Mouse (Mus musculus): ENCODE measurements at regions not wholly inside any gene's neighbourhood (a gene's known extent, or its start where the extent isn't known, plus 50 kb on each side); places are given as distances from the start of the nearest gene placed in this dataset.

DNA sequence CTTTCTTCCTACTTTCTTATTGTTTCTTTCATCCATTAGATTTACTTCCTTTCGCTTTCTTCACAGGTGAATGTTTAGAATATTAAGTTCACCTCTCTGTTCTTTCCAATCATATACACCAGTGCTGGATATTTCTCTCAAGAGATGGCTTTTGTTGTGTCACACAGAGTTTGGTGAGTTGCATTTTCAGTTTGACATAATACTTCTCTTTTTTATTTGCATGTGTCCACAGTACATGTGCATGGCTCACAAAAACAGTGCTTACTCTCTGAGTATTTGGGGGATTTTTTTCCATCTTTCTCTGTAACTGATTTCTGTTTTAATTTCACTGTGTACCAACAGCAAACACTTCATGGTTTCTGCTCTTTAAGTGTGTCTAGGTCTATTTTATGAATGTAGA is 274.5 kb upstream of the Erbb4 start:
- Histone ChIP-seq H3K27ac (ENCODE audit: low read depth, low read length) (no peak overlapping the region), H3K9ac (replicated peaks; ENCODE audit: low read depth, low read length) (no peak overlapping the region), H3K4me2 (ENCODE audit: low read depth, low read length) (no peak overlapping the region), H3K4me3 (ENCODE audit: low read depth, low read length) (no peak overlapping the region), H3K27me3 (ENCODE audit: control insufficient read depth, insufficient read depth, low read length) (no peaks in the 10 kb centered on the region), H3K36me3 (ENCODE audit: control insufficient read depth, insufficient read depth, low read length) (no peaks in the 10 kb centered on the region), H3K9me3 (ENCODE audit: control insufficient read depth, low read length) (no peaks in the 10 kb centered on the region), H3K4me1 (ENCODE audit: control insufficient read depth, insufficient read depth, low read length) (no peaks in the 10 kb centered on the region)
- WGBS = 93% methylated on average over 1 of the region's 1 CpGs
- no peak for ATAC-seq (ENCODE audit: low read depth)

DNA sequence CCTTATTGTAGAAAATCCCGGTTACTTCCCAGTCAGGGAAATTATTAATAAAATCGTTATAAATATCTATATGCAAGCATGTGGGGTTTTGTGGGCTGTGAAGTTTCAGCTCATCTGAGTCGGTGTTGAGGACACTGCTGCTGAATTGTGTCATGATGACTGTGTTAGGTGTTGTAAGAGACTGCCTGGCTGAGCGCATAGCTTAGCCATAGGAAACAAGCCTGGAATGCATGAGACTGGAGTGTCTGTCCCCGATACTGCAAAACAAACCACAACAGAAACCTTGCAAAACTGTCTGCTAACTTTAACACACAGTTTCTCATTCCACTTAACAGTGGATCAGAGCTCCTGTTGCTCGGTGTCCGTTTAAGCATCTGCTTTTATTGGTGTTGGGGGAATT is 271.9 kb upstream of the Erbb4 start:
- Histone ChIP-seq H3K9ac (replicated peaks; ENCODE audit: low read depth, low read length) (no peak overlapping the region), H3K36me3 (ENCODE audit: control insufficient read depth, insufficient read depth, low read length) (no peaks in the 10 kb centered on the region), H3K4me3 (ENCODE audit: low read depth, low read length) (no peak overlapping the region), H3K4me1 (ENCODE audit: control insufficient read depth, insufficient read depth, low read length) (no peaks in the 10 kb centered on the region), H3K27me3 (ENCODE audit: control insufficient read depth, insufficient read depth, low read length) (no peaks in the 10 kb centered on the region), H3K27ac (ENCODE audit: low read depth, low read length) (no peak overlapping the region), H3K4me2 (ENCODE audit: low read depth, low read length) (no peak overlapping the region), H3K9me3 (ENCODE audit: control insufficient read depth, low read length) (no peaks in the 10 kb centered on the region)
- no peak for ATAC-seq (ENCODE audit: low read depth)
- WGBS = 93% methylated on average over 7 of the region's 7 CpGs

DNA sequence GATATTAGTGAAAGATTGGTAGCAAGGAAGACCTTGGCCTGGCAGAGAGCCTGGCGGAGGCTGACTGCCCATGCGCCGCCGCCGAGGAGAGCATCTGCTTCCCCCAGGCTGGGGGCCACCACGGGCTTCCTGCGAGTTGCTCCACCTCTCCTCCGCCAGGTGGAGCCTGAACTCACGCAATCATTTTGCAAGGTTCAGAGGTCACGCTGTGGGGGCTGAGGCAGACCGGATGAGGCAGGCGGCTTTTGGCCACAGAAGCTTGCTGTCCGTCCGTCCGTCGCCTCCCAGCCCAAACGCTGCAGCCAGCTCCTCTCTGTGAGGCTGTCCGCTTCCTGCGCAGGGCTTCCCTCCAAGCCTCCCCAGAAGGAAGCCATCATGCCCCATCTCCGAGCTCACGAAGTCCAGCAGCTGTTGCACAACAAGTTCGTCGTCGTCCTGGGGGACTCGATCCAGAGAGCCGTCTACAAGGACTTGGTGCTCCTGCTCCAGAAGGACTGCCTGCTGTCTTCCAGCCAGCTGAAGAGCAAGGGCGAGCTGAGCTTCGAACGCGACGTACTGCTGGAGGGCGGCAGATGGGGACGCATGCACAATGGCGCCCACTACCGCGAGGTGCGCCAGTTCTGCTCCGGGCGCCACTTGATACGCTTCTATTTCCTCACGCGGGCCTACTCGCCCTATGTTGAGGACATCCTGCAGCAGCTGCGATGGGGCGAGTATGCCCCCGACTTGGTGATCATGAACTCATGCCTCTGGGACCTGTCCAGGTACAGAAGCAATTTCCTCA is 269.3 kb upstream of the Erbb4 start:
- Histone ChIP-seq H3K36me3 (ENCODE audit: control insufficient read depth, insufficient read depth, low read length) (no peaks in the 10 kb centered on the region), H3K4me1 (ENCODE audit: control insufficient read depth, insufficient read depth, low read length) (no peaks in the 10 kb centered on the region), H3K27ac (ENCODE audit: low read depth, low read length) (no peak overlapping the region), H3K27me3 (ENCODE audit: control insufficient read depth, insufficient read depth, low read length) (no peaks in the 10 kb centered on the region), H3K4me2 (ENCODE audit: low read depth, low read length) (no peak overlapping the region), H3K4me3 (ENCODE audit: low read depth, low read length) (no peak overlapping the region), H3K9ac (replicated peaks; ENCODE audit: low read depth, low read length) (no peak overlapping the region), H3K9me3 (ENCODE audit: control insufficient read depth, low read length) (no peaks in the 10 kb centered on the region)
- no peak for ATAC-seq (ENCODE audit: low read depth)
- WGBS = 96% methylated on average over 46 of the region's 46 CpGs

DNA sequence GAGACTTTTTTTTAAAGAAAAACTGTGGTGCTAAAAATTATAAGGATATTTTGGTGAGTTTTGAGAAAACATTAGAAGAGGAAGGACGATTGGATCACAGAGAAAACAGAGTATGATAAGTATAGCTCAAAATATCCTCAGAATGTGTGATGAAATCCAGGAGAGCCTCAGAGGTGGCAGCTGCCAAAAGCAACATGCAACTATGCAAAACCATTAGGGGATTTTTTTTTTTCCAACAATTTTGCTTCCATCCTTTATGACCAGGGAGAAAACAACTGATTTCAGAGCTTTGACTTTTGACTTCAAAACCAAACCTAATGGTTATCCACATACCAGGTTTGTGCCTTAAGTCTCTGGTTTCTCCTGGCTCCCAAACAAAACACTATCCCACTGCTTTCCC is 267.4 kb upstream of the Erbb4 start:
- WGBS = 63% methylated on average over 1 of the region's 1 CpGs

DNA sequence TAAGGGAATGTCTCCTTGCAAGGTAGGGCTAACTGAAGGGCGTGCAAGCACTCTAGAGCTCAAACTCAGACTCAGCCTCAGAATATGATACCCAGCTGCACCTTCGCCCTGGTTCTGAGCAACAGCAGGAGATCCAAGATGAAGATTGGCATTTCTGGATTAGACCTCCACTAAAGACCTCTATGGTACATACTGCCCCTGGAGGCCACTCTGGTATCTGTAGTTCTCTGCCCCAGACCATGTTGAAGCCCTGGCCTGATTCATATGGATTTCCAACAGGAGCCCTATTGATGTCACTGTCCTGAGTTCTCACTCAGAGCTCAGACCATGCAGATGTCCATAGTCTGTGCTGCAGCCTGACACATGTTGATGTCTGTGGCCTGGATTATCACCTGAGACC is 262.2 kb upstream of the Erbb4 start:
- H3K4me1 ChIP-seq (ENCODE audit: control insufficient read depth, insufficient read depth, low read length) = no peaks in the 10 kb centered on the region
- 100% methylated on average over 2 of the region's 2 CpGs for WGBS
- 0 out of 2 replicates have a peak, but pooled peaks have one; percentile 9 for ATAC-seq (ENCODE audit: low read depth)
- H3K4me2 ChIP-seq (ENCODE audit: low read depth, low read length) = no peak overlapping the region
- H3K9me3 ChIP-seq (ENCODE audit: control insufficient read depth, low read length) = no peaks in the 10 kb centered on the region
- H3K27me3 ChIP-seq (ENCODE audit: control insufficient read depth, insufficient read depth, low read length) = no peaks in the 10 kb centered on the region
- no peak overlapping the region for H3K9ac ChIP-seq (replicated peaks; ENCODE audit: low read depth, low read length)
- no peaks in the 10 kb centered on the region for H3K36me3 ChIP-seq (ENCODE audit: control insufficient read depth, insufficient read depth, low read length)
- H3K4me3 ChIP-seq (ENCODE audit: low read depth, low read length) = no peak overlapping the region
- H3K27ac ChIP-seq (ENCODE audit: low read depth, low read length) = no peak overlapping the region

More for the DNA sequence above, 267.4 kb upstream of the Erbb4 start:
- no peak overlapping the region for H3K4me3 ChIP-seq (ENCODE audit: low read depth, low read length)
- ATAC-seq (ENCODE audit: low read depth) = no peak
- H3K9me3 ChIP-seq (ENCODE audit: control insufficient read depth, low read length) = no peaks in the 10 kb centered on the region
- no peaks in the 10 kb centered on the region for H3K36me3 ChIP-seq (ENCODE audit: control insufficient read depth, insufficient read depth, low read length)
- H3K4me1 ChIP-seq (ENCODE audit: control insufficient read depth, insufficient read depth, low read length) = no peaks in the 10 kb centered on the region
- H3K27me3 ChIP-seq (ENCODE audit: control insufficient read depth, insufficient read depth, low read length) = no peaks in the 10 kb centered on the region
- no peak overlapping the region for H3K9ac ChIP-seq (replicated peaks; ENCODE audit: low read depth, low read length)
- H3K4me2 ChIP-seq (ENCODE audit: low read depth, low read length) = no peak overlapping the region
- H3K27ac ChIP-seq (ENCODE audit: low read depth, low read length) = no peak overlapping the region

DNA sequence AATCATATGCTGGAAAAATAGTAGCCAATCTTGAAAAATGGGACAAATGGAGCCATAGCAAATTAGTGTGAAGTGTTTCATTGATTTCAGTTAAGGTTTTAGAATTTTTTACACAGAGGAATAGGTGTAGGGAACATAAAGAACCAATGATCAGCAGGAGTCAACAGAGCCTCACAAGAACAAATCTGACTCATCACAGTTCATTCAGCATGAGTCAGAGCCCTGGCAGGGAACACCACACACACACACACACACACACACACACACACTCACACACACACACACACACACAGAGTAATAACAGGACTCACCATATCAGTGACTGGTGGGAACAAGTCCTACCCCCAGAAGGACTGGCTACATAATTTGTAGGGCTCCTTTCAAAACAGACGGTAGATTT is 259.7 kb upstream of the Erbb4 start:
- no peak for ATAC-seq (ENCODE audit: low read depth)
- H3K27me3 ChIP-seq (ENCODE audit: control insufficient read depth, insufficient read depth, low read length) = no peaks in the 10 kb centered on the region
- no peak overlapping the region for H3K4me2 ChIP-seq (ENCODE audit: low read depth, low read length)
- 58% methylated on average over 1 of the region's 1 CpGs for WGBS
- H3K4me1 ChIP-seq (ENCODE audit: control insufficient read depth, insufficient read depth, low read length) = no peaks in the 10 kb centered on the region
- H3K27ac ChIP-seq (ENCODE audit: low read depth, low read length) = no peak overlapping the region
- no peak overlapping the region for H3K9ac ChIP-seq (replicated peaks; ENCODE audit: low read depth, low read length)
- no peaks in the 10 kb centered on the region for H3K36me3 ChIP-seq (ENCODE audit: control insufficient read depth, insufficient read depth, low read length)
- H3K4me3 ChIP-seq (ENCODE audit: low read depth, low read length) = no peak overlapping the region
- H3K9me3 ChIP-seq (ENCODE audit: control insufficient read depth, low read length) = no peaks in the 10 kb centered on the region

DNA sequence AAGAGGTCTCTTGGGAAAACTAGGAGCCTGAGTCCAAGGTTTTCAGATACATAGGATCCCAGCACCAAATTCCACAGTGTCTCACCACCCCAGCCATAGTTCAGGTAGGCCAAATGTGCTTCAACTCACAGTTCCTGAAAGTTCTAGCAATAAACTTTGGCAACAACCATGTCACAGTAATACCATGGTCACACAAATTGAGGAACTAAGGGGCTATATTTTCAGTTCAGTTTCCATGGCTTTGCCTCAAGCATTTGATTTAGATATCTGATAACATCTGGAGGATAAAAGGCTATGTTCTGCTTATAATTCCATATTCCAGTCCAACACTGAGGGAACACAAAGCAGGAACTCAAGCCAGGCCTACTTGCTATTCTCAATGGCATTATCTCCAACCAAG is 256.2 kb upstream of the Erbb4 start:
- Histone ChIP-seq H3K36me3 (ENCODE audit: control insufficient read depth, insufficient read depth, low read length) (no peaks in the 10 kb centered on the region), H3K4me2 (ENCODE audit: low read depth, low read length) (no peak overlapping the region), H3K27ac (ENCODE audit: low read depth, low read length) (no peak overlapping the region), H3K9ac (replicated peaks; ENCODE audit: low read depth, low read length) (no peak overlapping the region), H3K9me3 (ENCODE audit: control insufficient read depth, low read length) (no peaks in the 10 kb centered on the region), H3K4me3 (ENCODE audit: low read depth, low read length) (no peak overlapping the region), H3K4me1 (ENCODE audit: control insufficient read depth, insufficient read depth, low read length) (no peaks in the 10 kb centered on the region), H3K27me3 (ENCODE audit: control insufficient read depth, insufficient read depth, low read length) (no peaks in the 10 kb centered on the region)
- ATAC-seq (ENCODE audit: low read depth) = no peak

DNA sequence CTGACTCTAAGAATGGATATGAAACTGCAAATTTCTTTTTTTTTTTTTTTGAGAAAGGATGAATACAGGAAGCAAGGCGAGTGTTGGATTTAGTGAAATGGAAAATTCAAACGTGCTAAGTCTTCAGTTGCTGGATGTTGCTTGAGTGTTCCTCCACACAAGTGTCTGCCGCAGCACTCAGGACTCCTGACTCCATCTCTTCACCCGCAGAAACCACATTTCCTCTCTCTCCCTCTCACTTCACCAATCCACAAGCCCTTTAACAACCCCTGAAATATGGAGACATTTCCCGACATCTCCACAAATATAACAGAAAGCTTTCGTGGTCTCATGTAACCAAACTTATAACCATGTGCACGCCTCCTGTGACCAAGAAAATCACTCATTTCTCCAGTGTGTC is 249.7 kb upstream of the Erbb4 start:
- Histone ChIP-seq H3K27ac (ENCODE audit: low read depth, low read length) (no peak overlapping the region), H3K9ac (replicated peaks; ENCODE audit: low read depth, low read length) (no peak overlapping the region), H3K4me1 (ENCODE audit: control insufficient read depth, insufficient read depth, low read length) (no peaks in the 10 kb centered on the region), H3K4me2 (ENCODE audit: low read depth, low read length) (no peak overlapping the region), H3K4me3 (ENCODE audit: low read depth, low read length) (no peak overlapping the region), H3K27me3 (ENCODE audit: control insufficient read depth, insufficient read depth, low read length) (no peaks in the 10 kb centered on the region), H3K9me3 (ENCODE audit: control insufficient read depth, low read length) (no peaks in the 10 kb centered on the region), H3K36me3 (ENCODE audit: control insufficient read depth, insufficient read depth, low read length) (no peaks in the 10 kb centered on the region)
- WGBS = 85% methylated on average over 7 of the region's 7 CpGs
- no peak for ATAC-seq (ENCODE audit: low read depth)

DNA sequence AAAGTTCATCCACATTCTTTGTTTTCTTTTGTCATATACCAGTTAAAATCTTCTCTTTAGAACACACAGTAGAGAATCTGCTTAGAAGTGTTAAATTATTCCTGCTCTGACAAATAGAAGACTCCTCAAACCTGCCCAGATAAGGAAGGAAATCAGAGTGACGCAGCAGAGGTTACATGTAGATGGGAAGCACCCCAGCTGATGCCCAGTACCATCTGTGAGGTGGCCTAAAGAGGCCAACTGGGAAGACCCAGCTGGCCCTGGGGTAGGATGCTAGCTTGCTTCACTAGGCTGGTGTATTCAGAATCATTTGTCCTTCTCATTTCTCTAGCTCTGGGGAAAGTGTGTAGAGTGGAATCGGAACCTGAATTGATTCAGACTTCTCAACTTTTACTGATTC is 242.6 kb upstream of the Erbb4 start:
- Histone ChIP-seq H3K9me3 (ENCODE audit: control insufficient read depth, low read length) (no peaks in the 10 kb centered on the region), H3K4me2 (ENCODE audit: low read depth, low read length) (no peak overlapping the region), H3K4me3 (ENCODE audit: low read depth, low read length) (no peak overlapping the region), H3K4me1 (ENCODE audit: control insufficient read depth, insufficient read depth, low read length) (no peaks in the 10 kb centered on the region), H3K27me3 (ENCODE audit: control insufficient read depth, insufficient read depth, low read length) (no peaks in the 10 kb centered on the region), H3K9ac (replicated peaks; ENCODE audit: low read depth, low read length) (no peak overlapping the region), H3K36me3 (ENCODE audit: control insufficient read depth, insufficient read depth, low read length) (no peaks in the 10 kb centered on the region), H3K27ac (ENCODE audit: low read depth, low read length) (no peak overlapping the region)
- 83% methylated on average over 2 of the region's 2 CpGs for WGBS
- ATAC-seq (ENCODE audit: low read depth) = no peak
